Mouse (Mus musculus) effector memory CD4-positive, alpha-beta T cell, adult 5 months (primary cell): ENCODE results near the gene Cmss1. TPM values are rescaled to one million over a fixed set of nuclear protein-coding genes. Genes with fewer than 3 reads are reported as not detected.

Experiments
- polyA plus RNA-seq: library from polyadenylated mRNA; unstranded; fragments of 100-300 nt; shearing (Covaris generic); gene quantifications from one replicate; pipeline ENCODE4 v1.2.1, GENCODE M21; 2017

Gene Cmss1
- polyA plus RNA-seq, result 22.7 TPM

GRCm38 (mm10) chr16:57606444-57607227 is at the start of gene Cmss1:
Gene Cmss1 (minus strand): TSS chr16:57606864.

DNA sequence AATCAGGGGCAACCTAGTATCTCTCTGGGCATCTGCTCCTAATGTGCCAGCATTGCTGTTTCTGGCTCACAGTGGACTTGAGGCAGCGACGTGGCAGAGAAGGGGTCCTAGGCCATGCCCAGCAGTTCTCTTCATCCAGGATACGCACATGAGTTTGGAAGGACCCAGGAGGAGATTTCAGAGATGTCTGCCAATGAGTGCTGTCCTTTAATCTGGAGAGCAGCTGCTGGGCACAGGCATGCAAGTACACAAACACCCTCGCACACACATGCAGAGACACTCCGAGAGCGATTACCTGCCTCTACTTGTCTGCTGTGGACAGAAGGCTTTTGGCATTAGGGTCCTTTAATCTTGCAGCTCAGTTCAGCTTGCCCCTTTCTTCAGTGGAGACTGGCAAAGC is 253.9 kb downstream of the Cmss1 start, which contains the start of gene Filip1l:
Gene Filip1l (plus strand): TSS at position 343 of the 400 bp plus-strand sequence.

GRCm38 (mm10) chr16:57292765-57293164 is 313.9 kb downstream of the Cmss1 start, which contains the start of gene Tmem30c:
Gene Tmem30c (minus strand): TSS chr16:57292865.

Other genes with a start within 250 kb of the Cmss1 start
- gene Col8a1, start 147.9 kb upstream of the Cmss1 start, polyA plus RNA-seq, result not detected